Mouse (Mus musculus): ENCODE results near the gene Rpl29. TPM values are rescaled to one million over a fixed set of nuclear protein-coding genes. Genes with fewer than 3 reads are reported as not detected.
A peak's percentile ranks its signal among the peaks of the same experiment; 100 is the strongest.

Rpl29 gene
- total RNA-seq, 2 experiments from 2014 or later, result 253 to 301 TPM

- intact Hi-C loops (cut with DNase I), result no loop called here
- H3K4me3 ChIP-seq, result peak overlapping the region; percentile 17; the same call in 1 of the 2 replicates
- peak; percentile 92 for DNase-seq
- TF ChIP-seq CTCF (IDR thresholded peaks at IDR 0.05), result no peak
- H3K27ac ChIP-seq, result peak overlapping the region; percentile 84
Measured at GRCm38 (mm10) chr9:106405275-106405674, 24.0 kb upstream of the Rpl29 start.

- no peak for TF ChIP-seq CTCF (IDR thresholded peaks at IDR 0.05)
- DNase-seq, result peak; percentile 89
- intact Hi-C loops (cut with DNase I), result no loop called here
- Histone ChIP-seq H3K27ac (peak overlapping the region; percentile 84), H3K4me3 (peak overlapping the region; percentile 23; the same call in 1 of the 2 replicates)
Measured at GRCm38 (mm10) chr9:106406443-106407078, 22.7 kb upstream of the Rpl29 start.

- intact Hi-C loops (cut with DNase I), result no loop called here
- Histone ChIP-seq H3K4me3 (no peak overlapping the region), H3K27ac (peak overlapping the region; percentile 84; the same call in 1 of the 2 replicates)
- peak; percentile 32; the same call in 1 of the 2 replicates for TF ChIP-seq CTCF (IDR thresholded peaks at IDR 0.05)
- no peak for DNase-seq
Measured at GRCm38 (mm10) chr9:106409096-106409495, 20.2 kb upstream of the Rpl29 start.

- peak overlapping the region; percentile 77 for H3K27ac ChIP-seq
- intact Hi-C loops (cut with DNase I), result no loop called here
- no peak for DNase-seq
- TF ChIP-seq CTCF (IDR thresholded peaks at IDR 0.05), result no peak
- H3K4me3 ChIP-seq, result no peak overlapping the region
Measured at GRCm38 (mm10) chr9:106410086-106410650, 19.1 kb upstream of the Rpl29 start.

GRCm38 (mm10) chr9:106411091-106411594 is 18.1 kb upstream of the Rpl29 start:
- TF ChIP-seq CTCF (IDR thresholded peaks at IDR 0.05), result no peak
- Histone ChIP-seq H3K27ac (peak overlapping the region; percentile 77), H3K4me3 (no peak overlapping the region)
- intact Hi-C loops (cut with DNase I), result no loop called here
- peak; percentile 65 for DNase-seq

GRCm38 (mm10) chr9:106411729-106412128 is 17.5 kb upstream of the Rpl29 start:
- Histone ChIP-seq H3K4me3 (no peak overlapping the region), H3K27ac (peak overlapping the region; percentile 77)
- peak; percentile 63 for DNase-seq
- TF ChIP-seq CTCF (IDR thresholded peaks at IDR 0.05), result no peak
- intact Hi-C loops (cut with DNase I), result no loop called here

- Histone ChIP-seq H3K4me3 (no peak overlapping the region), H3K27ac (peak overlapping the region; percentile 87)
- no peak for DNase-seq
- no peak for TF ChIP-seq CTCF (IDR thresholded peaks at IDR 0.05)
- intact Hi-C loops (cut with DNase I), result no loop called here
Measured at GRCm38 (mm10) chr9:106412210-106412609, 17.0 kb upstream of the Rpl29 start.

- TF ChIP-seq CTCF (IDR thresholded peaks at IDR 0.05), result no peak
- Histone ChIP-seq H3K27ac (peak overlapping the region; percentile 87), H3K4me3 (no peak overlapping the region)
- intact Hi-C loops (cut with DNase I), result no loop called here
- peak; percentile 90 for DNase-seq
Measured at GRCm38 (mm10) chr9:106413606-106414005, 15.6 kb upstream of the Rpl29 start.

GRCm38 (mm10) chr9:106416826-106417225 is 12.4 kb upstream of the Rpl29 start:
- DNase-seq, result no peak
- TF ChIP-seq CTCF (IDR thresholded peaks at IDR 0.05), result no peak
- intact Hi-C loops (cut with DNase I), result no loop called here
- Histone ChIP-seq H3K4me3 (no peak overlapping the region), H3K27ac (0 out of 2 replicates have a peak overlapping the region, but pooled peaks have one; percentile 31)

GRCm38 (mm10) chr9:106417841-106418625 is 11.2 kb upstream of the Rpl29 start:
- intact Hi-C loops (cut with DNase I), result no loop called here
- peak; percentile 45 for TF ChIP-seq CTCF (IDR thresholded peaks at IDR 0.05)
- Histone ChIP-seq H3K27ac (peak overlapping the region; percentile 73), H3K4me3 (peak overlapping the region; percentile 68)
- DNase-seq, result peak; percentile 88

GRCm38 (mm10) chr9:106420608-106421007 is 8.6 kb upstream of the Rpl29 start:
- intact Hi-C loops (cut with DNase I), result loop anchor here (1.0 to 10.0 kb wide), 5 partner anchors 53 to 246 kb away; partner anchors contain the start of gene Wdr82
- no peak overlapping the region for H3K27ac ChIP-seq
- TF ChIP-seq CTCF (IDR thresholded peaks at IDR 0.05), result no peak
- DNase-seq, result no peak
- no peak overlapping the region for H3K4me3 ChIP-seq

GRCm38 (mm10) chr9:106421033-106421864 is 8.0 kb upstream of the Rpl29 start:
- Histone ChIP-seq H3K27ac (peak overlapping the region; percentile 41), H3K4me3 (peak overlapping the region; percentile 65)
- DNase-seq, result no peak
- no peak for TF ChIP-seq CTCF (IDR thresholded peaks at IDR 0.05)
- intact Hi-C loops (cut with DNase I), result loop anchor here (1.0 to 10.0 kb wide), 5 partner anchors 54 to 246 kb away; partner anchors contain the start of gene Wdr82
